Mouse (Mus musculus) CD4-positive naive resting alpha-beta T cell, adult 76 days (primary cell): Measurements from ENCODE around the gene Arnt2. TPM values are rescaled to one million over a fixed set of nuclear protein-coding genes. Genes with fewer than 3 reads are reported as not detected.

Experiments
- total RNA-seq: library from RNA; stranded (reverse); gene quantifications from one replicate; pipeline ENCODE4 v1.2.4, GENCODE M21; 2023

The Arnt2 gene
- not detected for total RNA-seq

GRCm38 (mm10) chr7:84409896-84410521, at the start of gene Arnt2:
Gene Arnt2 (minus strand): TSS chr7:84410176.

Other genes starting within 250 kb of the Arnt2 start
- not detected for gene Gm2115, start 118.8 kb upstream of the Arnt2 start, total RNA-seq
- gene Fah, start 196.5 kb upstream of the Arnt2 start, total RNA-seq, result 1.8 TPM